Mouse (Mus musculus): ENCODE results near the gene Capn13. TPM values are rescaled to one million over a fixed set of nuclear protein-coding genes. Genes with fewer than 3 reads are reported as not detected.

Gene Capn13
- total and polyA plus RNA-seq, 3 experiments = not detected

DNA sequence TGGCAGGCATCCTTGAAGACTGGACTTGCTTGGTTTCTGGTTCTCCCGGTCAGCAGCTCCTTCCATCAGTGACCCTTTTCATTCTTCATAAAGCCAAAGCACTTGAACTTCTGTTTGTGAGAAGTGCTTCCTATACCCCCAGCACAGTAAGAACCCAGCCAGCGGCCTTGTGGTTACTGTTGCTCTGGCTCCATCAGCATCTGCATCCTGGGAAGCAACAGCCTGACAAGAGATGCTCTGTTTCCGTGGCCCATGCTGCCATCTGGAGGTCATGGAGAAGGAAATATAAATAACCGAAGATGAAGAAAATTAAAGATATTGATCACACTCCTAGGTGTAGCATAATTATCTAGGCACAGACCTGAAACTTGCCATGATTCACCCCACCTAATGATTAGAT, 103.8 kb downstream of the Capn13 start:
- 0 out of 4 replicates have a peak, but pooled peaks cover 0 to 4% of the 10 kb centered on the region in 2 experiments for H3K4me1 ChIP-seq (ENCODE audit: control insufficient read depth in 1 of 2, insufficient read depth in 2 of 2, low read length in 2 of 2)
- H3K9me3 ChIP-seq (replicated peaks; ENCODE audit: insufficient read depth, low read length) = no peaks in the 10 kb centered on the region
- DNase-seq (ENCODE audit: low read depth, low spot score) = peak; percentile 24
- H3K9ac ChIP-seq (ENCODE audit: control insufficient read depth, low read depth, low read length, poor library complexity, severe bottlenecking) = no peak overlapping the region
- peaks cover 0 to 4% of the 10 kb centered on the region in 2 experiments; a peak in 2 of 4 replicates for H3K27me3 ChIP-seq (ENCODE audit: control insufficient read depth in 1 of 2, insufficient read depth in 2 of 2, low read length in 2 of 2)
- H3K36me3 ChIP-seq (ENCODE audit: control insufficient read depth in 1 of 2, insufficient read depth in 2 of 2, low read length in 2 of 2) = no peaks in the 10 kb centered on the region
- no peak overlapping the region for H3K4me3 ChIP-seq (ENCODE audit: control insufficient read depth in 1 of 2, insufficient read depth in 1 of 2, low read depth in 2 of 2, low read length in 2 of 2)
- H3K79me2 ChIP-seq (ENCODE audit: control insufficient read depth, insufficient read depth, low read length, poor library complexity) = no peaks in the 10 kb centered on the region
- H3K27ac ChIP-seq (ENCODE audit: control insufficient read depth, low read depth, low read length) = no peak overlapping the region
- TF ChIP-seq ELF1 (IDR thresholded peaks at IDR 0.05; ENCODE audit: low read depth, low read length) (no peak), TCF12 (IDR thresholded peaks at IDR 0.05; ENCODE audit: low read depth, low read length) (no peak), POLR2A (IDR thresholded peaks at IDR 0.05; ENCODE audit: control insufficient read depth in 1 of 2, insufficient read depth in 1 of 2, low read depth in 1 of 2, low read length in 2 of 2, poor library complexity in 1 of 2) (no peak), TBP (IDR thresholded peaks at IDR 0.05; ENCODE audit: low read depth, low read length) (no peak), POLR2AphosphoS2 (IDR thresholded peaks at IDR 0.05; ENCODE audit: low read length) (no peak), ZC3H11A (IDR thresholded peaks at IDR 0.05; ENCODE audit: low read depth, low read length) (peak; percentile 80), USF2 (IDR thresholded peaks at IDR 0.05; ENCODE audit: borderline replicate concordance in 1 of 2, insufficient read depth in 1 of 2, low read depth in 1 of 2, low read length in 2 of 2) (no peak), TAL1 (IDR thresholded peaks at IDR 0.05; ENCODE audit: low read length) (no peak), ETS1 (IDR thresholded peaks at IDR 0.05; ENCODE audit: low read depth, low read length) (no peak), CTCF (IDR thresholded peaks at IDR 0.05 in 2 of 3, conservative IDR thresholded peaks at IDR 0.05 in 1 of 3; ENCODE audit: control insufficient read depth in 1 of 3, insufficient read depth in 1 of 3, low read depth in 2 of 3, low read length in 3 of 3, poor library complexity in 1 of 3, severe bottlenecking in 1 of 3) (peak in 2 of 3 experiments; percentile 30 to 64; a peak in 3 of 6 replicates), ZNF384 (IDR thresholded peaks at IDR 0.05; ENCODE audit: low read depth, low read length) (no peak), MAX (IDR thresholded peaks at IDR 0.05; ENCODE audit: low read length) (no peak), MAFK (IDR thresholded peaks at IDR 0.05; ENCODE audit: borderline replicate concordance, low read depth, low read length) (no peak), SMC3 (IDR thresholded peaks at IDR 0.05; ENCODE audit: low read depth, low read length) (peak; percentile 79), NELFE (IDR thresholded peaks at IDR 0.05; ENCODE audit: low read depth, low read length) (no peak), RAD21 (IDR thresholded peaks at IDR 0.05; ENCODE audit: low read depth, low read length) (peak; percentile 73)

DNA sequence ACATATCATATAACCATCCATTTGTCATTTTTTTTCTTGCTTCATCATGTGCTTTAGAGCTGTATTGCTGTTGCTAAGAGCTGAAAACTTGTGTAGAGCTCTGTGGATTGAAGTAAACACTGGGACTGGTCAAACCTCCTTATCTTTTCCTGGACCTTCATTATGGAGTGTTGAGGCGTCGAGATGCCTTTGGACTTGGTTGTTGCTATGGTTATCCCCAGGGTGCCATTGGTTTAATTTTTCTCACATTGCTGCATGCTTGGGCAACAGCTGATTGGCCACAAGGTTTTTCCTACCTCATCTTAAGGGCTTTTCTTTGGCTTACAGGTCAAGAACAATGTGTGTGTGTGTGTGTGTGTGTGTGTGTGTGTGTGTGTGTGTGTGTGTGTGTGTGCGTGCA, 107.4 kb downstream of the Capn13 start:
- TF ChIP-seq SIN3A (IDR thresholded peaks at IDR 0.05; ENCODE audit: low read length) (no peak), SMC3 (IDR thresholded peaks at IDR 0.05; ENCODE audit: low read depth, low read length) (no peak), EP300 (IDR thresholded peaks at IDR 0.05; ENCODE audit: low read depth in 1 of 2, low read length in 2 of 2) (no peak), CHD2 (IDR thresholded peaks at IDR 0.05; ENCODE audit: low read length) (no peak), ZKSCAN1 (IDR thresholded peaks at IDR 0.05; ENCODE audit: low read depth, low read length) (no peak), CHD1 (IDR thresholded peaks at IDR 0.05; ENCODE audit: low read depth, low read length) (no peak)
- no peak overlapping the region for H3K9ac ChIP-seq (ENCODE audit: control insufficient read depth, low read depth, low read length, poor library complexity, severe bottlenecking)
- H3K79me2 ChIP-seq (ENCODE audit: control insufficient read depth, insufficient read depth, low read length, poor library complexity) = no peaks in the 10 kb centered on the region
- H3K4me3 ChIP-seq (ENCODE audit: control insufficient read depth in 1 of 2, insufficient read depth in 1 of 2, low read depth in 2 of 2, low read length in 2 of 2) = no peak overlapping the region
- no peak for DNase-seq (ENCODE audit: low read depth, low spot score)
- no peaks in the 10 kb centered on the region for H3K4me1 ChIP-seq (ENCODE audit: control insufficient read depth in 1 of 2, insufficient read depth in 2 of 2, low read length in 2 of 2)
- no peaks in the 10 kb centered on the region for H3K36me3 ChIP-seq (ENCODE audit: control insufficient read depth in 1 of 2, insufficient read depth in 2 of 2, low read length in 2 of 2)
- peaks cover 0 to 4% of the 10 kb centered on the region in 2 experiments; a peak in 2 of 4 replicates for H3K27me3 ChIP-seq (ENCODE audit: control insufficient read depth in 1 of 2, insufficient read depth in 2 of 2, low read length in 2 of 2)
- no peaks in the 10 kb centered on the region for H3K9me3 ChIP-seq (replicated peaks; ENCODE audit: insufficient read depth, low read length)
- no peak overlapping the region for H3K27ac ChIP-seq (ENCODE audit: control insufficient read depth, low read depth, low read length)

Data from MEL (cell line).